Mouse (Mus musculus) ES-E14 (cell line): ENCODE measurements around the gene Tbrg4.

ENCODE experiments used
- CHD2 ChIP-seq: IDR thresholded peaks from 2 replicates; pipeline ENCODE4 v1.6.1; 2014; ENCODE audit warnings: mild to moderate bottlenecking, low read depth, low read length, inconsistent platforms
- HCFC1 ChIP-seq: IDR thresholded peaks from 2 replicates; pipeline ENCODE4 v1.6.1; 2012; ENCODE audit warnings: low read length, inconsistent platforms, borderline replicate concordance; ENCODE audit not compliant: insufficient read depth
- MAFK ChIP-seq: IDR thresholded peaks from 2 replicates; pipeline ENCODE4 v1.6.1; 2014; ENCODE audit warnings: mild to moderate bottlenecking, low read depth, low read length, inconsistent platforms; ENCODE audit not compliant: insufficient read depth
- ZC3H11A ChIP-seq: IDR thresholded peaks from 2 replicates; pipeline ENCODE4 v1.6.1; 2012; ENCODE audit warnings: low read depth, mild to moderate bottlenecking, inconsistent platforms, low read length, borderline replicate concordance
- ZNF384 ChIP-seq: IDR thresholded peaks from 2 replicates; pipeline ENCODE4 v1.6.1; 2012; ENCODE audit warnings: low read depth, low read length, inconsistent platforms

DNA sequence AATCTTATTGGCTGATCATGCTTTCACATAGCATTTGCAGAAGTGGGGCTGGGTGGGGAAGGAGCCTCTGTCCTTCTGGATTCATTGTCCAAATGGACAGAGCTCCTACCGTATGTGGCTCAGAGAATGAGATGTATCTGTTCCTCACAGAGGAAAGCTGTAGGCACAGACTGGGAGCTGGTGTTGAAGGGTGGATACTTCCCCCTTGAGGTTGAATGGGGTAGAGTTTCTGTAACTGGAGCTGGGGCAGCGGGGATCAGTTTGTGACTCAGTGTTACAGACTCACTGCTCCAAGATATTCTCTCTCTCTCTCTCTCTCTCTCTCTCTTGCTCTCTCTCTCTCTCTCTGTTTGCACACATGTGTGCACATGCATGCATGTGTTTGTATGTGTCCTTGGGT lies 44.2 kb upstream of the Tbrg4 start:
- TF ChIP-seq CHD2 (no peak), HCFC1 (no peak), ZC3H11A (no peak), MAFK (no peak), ZNF384 (no peak)
